Comparison of ENCODE assay signal across 6 mouse cellular contexts in the genomic region with DNA sequence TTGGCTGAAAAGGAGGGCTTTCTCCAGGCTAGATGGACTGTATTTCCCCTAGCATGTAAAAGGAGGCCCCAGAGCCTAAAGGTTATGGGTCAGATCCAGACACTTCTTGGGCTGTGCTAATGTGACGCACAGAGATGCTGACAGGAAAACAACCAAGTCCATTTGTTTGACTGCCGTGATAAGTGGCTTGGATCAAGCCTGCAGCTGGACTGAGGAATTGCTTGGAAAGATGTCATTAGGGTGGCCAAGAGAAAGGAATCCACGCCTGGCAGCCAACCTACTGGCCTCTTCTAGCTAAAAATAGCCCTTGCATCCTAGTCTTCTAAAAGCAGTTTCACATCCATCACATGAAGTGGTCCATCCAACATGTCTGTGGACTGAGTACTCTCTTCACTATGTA.
"Had no signal": no experiment of that assay in that cellular context is flagged by ENCODE, and none has a peak within 500 bp of the region (broad histone marks: within the 10 kb centered on the region; RNA-seq: fewer than 3 reads in every experiment).

No protein-coding gene starts in this region.

- DNase-seq: kidney, postnatal 10 days; kidney, postnatal 4 days; lung, adult 2 months; lung, postnatal 36 days; midbrain, embryonic 14.5 days; thymus, postnatal 4 days had no signal
